Mouse (Mus musculus) lung, embryonic 14.5 days (tissue): Measurements from ENCODE around the gene Usp5. TPM values are rescaled to one million over a fixed set of nuclear protein-coding genes. Genes with fewer than 3 reads are reported as not detected.
"Not testable (repeated sequence)": the region's sequence is repeated elsewhere in the genome, so short reads cannot be mapped to it uniquely, and the experiment has no call there.

Source experiments
- ATAC-seq: fragments of 200-750 bp; cut with Nextera tagmentation; 2 replicates; pipeline ENCODE4 v1.8.0; 2017; ENCODE audit warnings: mild to moderate bottlenecking, moderate TSS enrichment, moderate library complexity; ENCODE audit not compliant: insufficient read depth
- DNase-seq: peaks from one replicate; pipeline ENCODE4 v3.0.0-alpha.2; 2015
- H3K27ac ChIP-seq: fragments of 300-500 bp; sonication (generic); 2 replicates; pipeline ENCODE4 v1.5.1; 2014; ENCODE audit warnings: low read depth, mild to moderate bottlenecking, moderate library complexity
- H3K27me3 ChIP-seq: fragments of 300-500 bp; sonication (generic); 2 replicates; pipeline ENCODE4 v1.6.1; 2014; ENCODE audit warnings: low read length, control low read depth; ENCODE audit not compliant: insufficient read depth
- H3K36me3 ChIP-seq: fragments of 300-500 bp; sonication (generic); 2 replicates; pipeline ENCODE4 v1.6.1; 2014; ENCODE audit warnings: control low read depth; ENCODE audit not compliant: insufficient read depth
- H3K4me1 ChIP-seq: fragments of 300-500 bp; sonication (generic); 2 replicates; pipeline ENCODE4 v1.6.1; 2014; ENCODE audit warnings: antibody characterized with exemption, control low read depth; ENCODE audit not compliant: insufficient read depth
- H3K4me2 ChIP-seq: fragments of 300-500 bp; sonication (generic); 2 replicates; pipeline ENCODE4 v1.6.1; 2014; ENCODE audit warnings: mild to moderate bottlenecking
- H3K4me3 ChIP-seq: fragments of 300-500 bp; sonication (generic); 2 replicates; pipeline ENCODE4 v1.5.1; 2014; ENCODE audit warnings: low read depth, low read length
- H3K9ac ChIP-seq: fragments of 300-500 bp; sonication (generic); 2 replicates; pipeline ENCODE4 v1.6.1; 2014
- H3K9me3 ChIP-seq: fragments of 300-500 bp; sonication (generic); 2 replicates; pipeline ENCODE4 v1.6.1; 2016; ENCODE audit warnings: low read depth, low read length, control low read depth
- CTCF ChIP-seq: IDR thresholded peaks from 2 replicates; pipeline ENCODE4 v1.5.1; 2016; ENCODE audit warnings: antibody characterized with exemption, low read depth
- WGBS: fragments of 180-500 bp; shearing (Covaris S2); extraction: QIAGEN DNeasy Blood & Tissue Kit; methylation state at CpG from one replicate; pipeline ENCODE4 v1.1.7; 2014; 5-methylcytosine and 5-hydroxymethylcytosine counted together
- polyA plus RNA-seq: library from polyadenylated mRNA; unstranded; fragments of >200 nt; fragmentation: Nextera tagmentation; extraction: Ambion mirVana; gene quantifications from 2 replicates; pipeline ENCODE4 v1.2.1, GENCODE M21; 2014

Usp5 gene
- polyA plus RNA-seq, 1 experiment from 2014 or later: 143 TPM

DNA sequence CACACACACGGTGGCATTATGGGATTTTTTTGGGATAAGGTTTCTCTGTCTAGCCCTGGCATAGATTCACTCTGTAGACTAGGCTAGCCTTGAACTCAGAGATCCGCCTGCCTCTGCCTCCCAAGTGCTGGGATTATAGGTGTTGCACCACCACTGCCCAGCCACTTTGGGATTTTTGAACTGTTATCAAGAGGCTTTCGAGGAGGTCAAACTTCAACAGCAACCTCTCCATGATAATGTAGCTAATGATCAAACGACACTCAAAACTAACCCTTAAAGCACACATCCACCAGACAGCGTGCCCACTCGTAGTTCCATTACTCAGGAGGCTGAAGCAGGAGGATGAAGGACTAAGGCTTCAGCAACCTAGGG is 21.3 kb downstream of the Usp5 start:
- Histone ChIP-seq H3K4me2 (peak overlapping the region; percentile 98), H3K4me3 (peak overlapping the region; percentile 59), H3K36me3 (peaks cover 28% of the 10 kb centered on the region), H3K27ac (peak overlapping the region; percentile 90), H3K27me3 (no peaks in the 10 kb centered on the region), H3K9ac (peak overlapping the region; percentile 68; the same call in 1 of the 2 replicates), H3K4me1 (peaks cover 15% of the 10 kb centered on the region; the same call in 1 of the 2 replicates), H3K9me3 (no peaks in the 10 kb centered on the region)
- ATAC-seq: no peak
- TF ChIP-seq CTCF: no peak
- WGBS: 57% methylated on average over 6 of the region's 6 CpGs
- DNase-seq: no peak

DNA sequence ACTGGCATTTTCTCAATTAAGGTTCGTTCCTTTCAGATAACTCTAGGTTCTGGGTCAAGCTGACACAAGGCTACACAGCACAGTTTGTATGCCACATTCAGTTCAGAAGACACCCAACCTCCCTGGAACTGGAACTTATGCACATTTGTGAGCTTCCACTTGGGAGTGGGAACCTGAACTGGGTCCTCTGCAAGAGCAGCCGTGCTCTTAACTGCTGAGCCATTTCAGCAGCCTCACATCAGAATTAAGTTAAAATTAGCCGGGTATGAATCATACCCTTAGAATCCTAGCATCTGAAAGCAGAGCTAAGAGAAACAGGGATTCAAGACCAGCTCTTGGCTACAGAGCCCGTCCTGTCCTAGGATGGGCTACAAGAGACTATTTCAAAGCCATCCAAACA is 21.9 kb downstream of the Usp5 start:
- Histone ChIP-seq H3K4me3 (no peak overlapping the region), H3K4me2 (no peak overlapping the region), H3K27me3 (no peaks in the 10 kb centered on the region), H3K27ac (no peak overlapping the region), H3K4me1 (peaks cover 11% of the 10 kb centered on the region; the same call in 1 of the 2 replicates), H3K36me3 (peaks cover 26% of the 10 kb centered on the region), H3K9ac (no peak overlapping the region), H3K9me3 (no peaks in the 10 kb centered on the region)
- 84% methylated on average over 4 of the region's 4 CpGs for WGBS
- no peak for TF ChIP-seq CTCF
- DNase-seq: no peak
- no peak for ATAC-seq

DNA sequence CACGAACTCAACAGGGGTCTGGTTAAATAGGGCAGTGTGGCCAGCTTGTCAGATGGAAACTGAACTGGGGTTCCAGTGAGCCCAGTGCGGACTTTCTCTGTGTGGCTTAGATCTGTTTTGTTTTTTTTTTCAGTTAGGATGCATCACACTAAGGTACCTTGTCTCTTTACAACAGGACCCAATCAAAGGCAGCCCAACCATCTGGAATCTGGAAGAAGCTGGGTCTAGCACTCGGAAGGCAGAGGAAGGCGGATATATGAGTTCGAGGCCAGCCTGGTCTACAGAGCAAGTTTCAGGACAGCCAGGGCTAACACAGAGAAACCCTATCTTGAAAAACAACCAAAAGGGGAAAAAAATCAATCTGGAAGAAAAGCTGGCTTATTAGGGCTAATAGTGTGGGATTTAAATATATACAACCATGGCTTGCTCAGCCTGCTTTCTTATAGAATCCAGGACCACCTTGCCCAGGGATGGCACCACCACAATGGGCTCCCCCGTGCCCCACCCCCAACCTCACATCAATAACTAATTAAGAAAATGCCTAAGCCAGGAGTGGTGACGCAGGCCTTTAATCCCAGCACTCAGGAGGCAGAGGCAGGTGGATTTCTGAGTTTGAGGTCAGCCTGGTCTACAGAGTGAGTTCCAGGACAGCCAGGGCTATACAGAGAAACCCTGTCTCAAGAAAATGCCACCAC is 22.7 kb downstream of the Usp5 start:
- Histone ChIP-seq H3K9ac (0 out of 2 replicates have a peak overlapping the region, but pooled peaks have one; percentile 9), H3K36me3 (peaks cover 18% of the 10 kb centered on the region), H3K4me2 (peak overlapping the region; percentile 65), H3K27me3 (no peaks in the 10 kb centered on the region), H3K27ac (peak overlapping the region; percentile 78), H3K9me3 (no peaks in the 10 kb centered on the region), H3K4me1 (0 out of 2 replicates have a peak, but pooled peaks cover 7% of the 10 kb centered on the region), H3K4me3 (peak overlapping the region; percentile 38)
- TF ChIP-seq CTCF: no peak
- 79% methylated on average over 7 of the region's 7 CpGs for WGBS
- DNase-seq (no peak), ATAC-seq (no peak)

DNA sequence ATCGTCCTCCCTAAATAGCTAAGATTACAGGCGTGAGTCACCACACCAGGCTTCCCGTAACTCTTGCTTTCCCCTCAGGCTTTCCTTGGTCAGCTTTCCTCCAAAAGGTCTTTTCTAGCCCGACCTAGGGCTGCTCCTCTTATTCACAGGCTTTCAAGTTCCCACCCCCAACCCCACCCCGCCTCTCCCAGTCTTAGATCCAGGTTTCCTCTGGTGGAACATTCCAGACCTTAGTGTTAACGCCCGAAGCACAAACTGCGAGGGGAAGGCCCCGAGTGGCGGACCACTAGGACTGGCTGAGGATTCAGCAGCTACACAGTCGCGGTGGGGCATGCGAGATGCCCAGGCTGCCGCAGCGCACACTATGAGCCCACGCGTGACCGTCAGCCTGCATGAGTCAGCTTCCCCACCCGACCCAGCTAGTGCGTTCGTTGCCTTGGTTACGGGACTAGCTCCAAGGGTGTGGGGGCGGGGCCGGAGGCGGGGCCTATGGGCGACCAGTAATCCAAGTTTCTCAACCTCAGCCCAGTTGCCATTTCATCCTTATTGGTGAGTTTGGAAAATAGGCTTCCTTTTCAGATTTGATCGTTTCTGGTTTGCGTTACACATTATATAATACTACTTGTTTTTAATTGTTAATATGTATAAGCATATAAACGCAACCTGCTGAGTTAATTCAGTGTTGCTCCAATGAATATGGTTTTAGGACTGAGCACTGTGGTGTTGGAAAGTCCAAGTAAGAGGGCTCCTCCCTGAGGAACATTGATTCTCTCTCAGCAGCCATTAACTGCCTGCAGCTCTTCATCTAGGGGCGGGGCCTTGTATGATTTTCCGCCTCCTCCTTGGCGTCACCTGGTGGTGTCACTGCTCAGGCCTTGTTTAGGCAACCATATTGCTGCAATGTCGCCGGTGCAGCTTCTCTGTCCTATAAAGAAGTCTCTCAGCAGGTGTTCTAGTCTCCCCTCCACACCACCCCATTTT is 23.7 kb downstream of the Usp5 start:
- Histone ChIP-seq H3K27ac (peak overlapping the region; percentile 78), H3K36me3 (peaks cover 10% of the 10 kb centered on the region), H3K4me3 (peak overlapping the region; percentile 38), H3K4me1 (0 out of 2 replicates have a peak, but pooled peaks cover 7% of the 10 kb centered on the region), H3K9ac (peak overlapping the region; percentile 35), H3K27me3 (no peaks in the 10 kb centered on the region), H3K4me2 (peak overlapping the region; percentile 65), H3K9me3 (no peaks in the 10 kb centered on the region)
- ATAC-seq (peak; percentile 76), DNase-seq (peak; percentile 94)
- 1% methylated on average over 34 of the region's 34 CpGs for WGBS
- TF ChIP-seq CTCF: peak; percentile 56

DNA sequence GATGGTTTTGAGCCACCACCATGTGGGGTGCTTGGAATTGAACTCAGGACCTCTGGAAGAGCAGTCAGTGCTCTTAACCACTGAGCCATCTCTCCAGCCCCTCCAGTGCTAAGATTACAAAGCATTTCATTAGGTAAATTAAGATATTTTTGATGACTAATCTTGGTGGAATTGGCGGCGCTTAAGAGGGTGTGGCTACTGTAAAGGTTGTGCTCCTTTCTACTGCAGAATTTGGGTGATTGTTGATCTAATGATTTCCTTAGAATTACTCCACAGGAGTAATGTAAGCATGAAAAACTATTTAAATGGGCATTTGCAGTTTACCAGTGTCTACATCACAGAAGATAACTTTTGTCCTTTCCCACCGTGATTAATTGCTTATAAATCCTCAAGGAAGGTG is 24.9 kb downstream of the Usp5 start:
- H3K27ac ChIP-seq: no peak overlapping the region
- no peak overlapping the region for H3K4me2 ChIP-seq
- 88% methylated on average over 3 of the region's 3 CpGs for WGBS

DNA sequence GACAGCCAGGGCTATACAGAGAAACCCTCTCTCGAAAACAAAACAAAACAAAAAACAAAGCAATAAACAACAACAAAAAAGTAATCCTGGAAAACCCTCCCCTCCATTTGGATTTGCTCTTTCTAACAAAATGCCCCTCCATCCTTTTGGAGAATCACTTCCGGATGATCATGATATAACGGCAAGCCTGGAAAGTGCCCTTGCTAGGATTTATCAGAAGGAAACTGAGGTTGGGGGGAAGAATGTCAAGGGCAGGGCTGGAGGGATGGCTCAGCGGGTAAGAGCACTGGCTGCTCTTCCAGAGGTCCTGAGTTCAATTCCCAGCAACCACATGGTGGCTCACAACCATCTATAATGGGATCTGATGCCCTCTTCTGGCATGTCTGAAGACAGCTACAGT is 25.6 kb downstream of the Usp5 start:
- not testable (repeated sequence) for H3K36me3 ChIP-seq, H3K9ac ChIP-seq, DNase-seq, H3K4me3 ChIP-seq, H3K4me1 ChIP-seq, H3K4me2 ChIP-seq, ATAC-seq, H3K27me3 ChIP-seq, H3K9me3 ChIP-seq, H3K27ac ChIP-seq
- WGBS: 91% methylated on average over 4 of the region's 4 CpGs

More for the DNA sequence above, 24.9 kb downstream of the Usp5 start:
- no peak overlapping the region for H3K4me3 ChIP-seq
- no peak overlapping the region for H3K9ac ChIP-seq
- DNase-seq (no peak), ATAC-seq (no peak)
- H3K4me1 ChIP-seq: 0 out of 2 replicates have a peak, but pooled peaks cover 3% of the 10 kb centered on the region
- no peaks in the 10 kb centered on the region for H3K27me3 ChIP-seq
- no peak for TF ChIP-seq CTCF
- H3K9me3 ChIP-seq: no peaks in the 10 kb centered on the region
- no peaks in the 10 kb centered on the region for H3K36me3 ChIP-seq

DNA sequence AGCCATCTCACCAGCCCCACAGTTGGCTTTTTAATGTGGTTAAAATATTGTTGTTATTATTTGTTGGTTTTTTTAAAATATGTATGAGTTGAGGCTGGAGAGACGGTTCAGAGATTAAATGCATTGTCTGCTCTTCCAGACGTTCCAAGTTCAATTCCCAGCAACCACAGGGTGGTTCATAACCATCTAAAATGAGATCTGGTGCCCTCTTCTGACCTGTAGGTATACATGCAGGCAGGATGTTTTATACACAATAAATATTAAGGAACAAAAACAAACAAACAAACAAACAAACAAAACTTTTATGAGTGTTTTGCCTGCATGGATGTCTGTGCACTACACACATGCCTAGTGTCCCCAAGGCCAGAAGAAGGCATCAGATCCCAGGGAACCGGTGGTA is 26.2 kb downstream of the Usp5 start:
- WGBS: 77% methylated on average over 3 of the region's 3 CpGs
- no peaks in the 10 kb centered on the region for H3K9me3 ChIP-seq
- H3K27ac ChIP-seq: no peak overlapping the region
- no peak overlapping the region for H3K4me2 ChIP-seq
- no peaks in the 10 kb centered on the region for H3K27me3 ChIP-seq
- TF ChIP-seq CTCF: no peak
- H3K9ac ChIP-seq: no peak overlapping the region
- H3K36me3 ChIP-seq: no peaks in the 10 kb centered on the region
- DNase-seq: no peak
- H3K4me1 ChIP-seq: 0 out of 2 replicates have a peak, but pooled peaks cover 3% of the 10 kb centered on the region
- H3K4me3 ChIP-seq: no peak overlapping the region
- ATAC-seq: no peak

DNA sequence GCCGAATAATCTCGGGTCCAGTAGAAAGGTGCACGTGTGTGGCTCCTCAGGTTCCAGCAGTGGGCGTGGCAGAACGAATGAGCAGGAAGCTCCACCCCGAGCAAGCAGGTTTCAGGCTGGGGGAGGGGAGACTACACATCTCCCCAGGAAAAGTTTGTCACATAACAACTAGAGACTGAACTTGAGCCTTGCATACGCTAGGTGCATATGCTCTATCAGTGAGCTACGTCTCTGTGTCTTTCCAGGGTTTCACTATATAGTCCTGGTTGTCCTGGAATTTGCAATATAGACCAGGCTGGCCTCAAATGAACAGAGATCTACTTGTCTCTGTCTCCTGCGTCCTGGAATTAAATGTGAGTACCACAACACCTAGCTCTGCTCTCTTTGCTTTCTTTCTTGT is 26.9 kb downstream of the Usp5 start:
- H3K4me1 ChIP-seq, H3K27ac ChIP-seq, H3K36me3 ChIP-seq, H3K9me3 ChIP-seq, ATAC-seq, H3K9ac ChIP-seq, H3K27me3 ChIP-seq: not testable (repeated sequence)
- DNase-seq: peak; percentile 26
- WGBS: 9% methylated on average over 5 of the region's 9 CpGs
- Histone ChIP-seq H3K4me2 (peak overlapping the region; percentile 53), H3K4me3 (peak overlapping the region; percentile 22; the same call in 1 of the 2 replicates)
